Mouse (Mus musculus): Measurements from ENCODE around the gene Pard3. TPM values are rescaled to one million over a fixed set of nuclear protein-coding genes. Genes with fewer than 3 reads are reported as not detected.

Gene Pard3
- total RNA-seq, 2 experiments from 2014 or later = 24.0 to 30.0 TPM

- DNase-seq = no peak
Measured at GRCm38 (mm10) chr8:127501756-127502155, 438.1 kb downstream of the Pard3 start.

GRCm38 (mm10) chr8:127505286-127505685 is 441.6 kb downstream of the Pard3 start:
- no peak for DNase-seq

DNA sequence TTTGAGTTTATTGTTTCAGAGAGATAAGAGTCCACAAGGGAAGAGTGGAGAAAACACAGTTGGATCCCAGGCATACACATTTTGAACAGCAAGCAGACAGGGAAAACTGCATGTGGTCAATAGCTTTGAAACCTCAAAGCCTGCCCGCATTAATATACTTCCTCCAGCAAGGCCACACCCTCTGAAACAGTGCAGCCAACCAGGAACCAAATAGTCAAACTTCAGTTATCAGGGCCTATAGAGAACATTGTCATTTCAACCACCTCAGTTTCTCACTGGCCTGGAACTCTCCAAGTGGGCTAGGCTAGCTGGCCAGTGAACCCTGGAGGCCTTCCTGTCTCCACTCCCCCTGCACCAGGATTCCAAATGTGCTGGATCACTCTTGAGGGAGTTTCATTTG is 442.6 kb downstream of the Pard3 start:
- no peak for DNase-seq

GRCm38 (mm10) chr8:127511341-127511740 is 447.6 kb downstream of the Pard3 start:
- no peak for DNase-seq

DNA sequence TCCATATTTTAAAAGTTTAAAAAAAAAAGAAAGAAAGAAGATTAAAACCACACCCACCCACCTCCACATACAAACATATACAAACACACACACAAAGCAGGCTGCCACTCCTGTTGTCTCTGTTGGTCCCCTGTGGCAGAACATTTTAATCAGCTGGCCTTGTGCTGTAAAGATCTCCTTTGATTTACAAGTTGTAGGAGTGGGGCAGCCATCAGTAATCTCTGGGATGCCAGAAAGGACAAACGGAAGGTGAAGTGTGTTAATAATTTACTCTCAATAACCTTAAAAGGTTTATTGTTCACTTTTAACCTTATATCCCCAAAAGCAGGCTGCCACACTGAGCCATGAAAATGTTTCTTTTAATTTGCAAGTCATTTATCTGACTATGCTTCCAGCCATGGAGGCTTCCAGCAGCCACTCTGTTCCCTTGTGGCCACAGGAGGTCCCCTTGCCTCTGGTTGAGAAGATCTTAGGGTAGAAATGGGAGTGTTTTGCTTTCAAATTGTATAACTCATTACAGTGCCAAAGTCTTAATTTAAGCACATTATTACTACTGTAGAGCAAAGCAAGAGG is 448.4 kb downstream of the Pard3 start:
- no peak for DNase-seq

DNA sequence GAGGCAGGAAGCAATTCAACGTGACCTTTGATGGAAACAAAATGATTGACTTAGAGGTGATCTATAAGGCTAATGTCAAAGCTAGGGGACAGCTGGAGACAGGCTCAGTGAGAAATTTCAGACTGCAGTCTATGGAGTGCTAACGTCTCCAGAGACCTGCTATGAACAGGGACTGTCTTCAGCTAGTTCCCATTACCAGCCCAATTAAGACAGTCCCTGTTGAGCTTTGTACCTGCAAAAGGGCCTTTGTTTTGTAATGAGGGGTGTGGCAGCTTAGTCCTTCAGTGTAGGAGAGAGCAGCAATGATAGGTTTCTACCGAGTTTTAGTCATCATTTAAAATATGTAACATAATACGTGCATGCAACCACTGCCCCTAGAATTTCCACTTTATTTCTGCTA is 448.9 kb downstream of the Pard3 start:
- no peak for DNase-seq

DNA sequence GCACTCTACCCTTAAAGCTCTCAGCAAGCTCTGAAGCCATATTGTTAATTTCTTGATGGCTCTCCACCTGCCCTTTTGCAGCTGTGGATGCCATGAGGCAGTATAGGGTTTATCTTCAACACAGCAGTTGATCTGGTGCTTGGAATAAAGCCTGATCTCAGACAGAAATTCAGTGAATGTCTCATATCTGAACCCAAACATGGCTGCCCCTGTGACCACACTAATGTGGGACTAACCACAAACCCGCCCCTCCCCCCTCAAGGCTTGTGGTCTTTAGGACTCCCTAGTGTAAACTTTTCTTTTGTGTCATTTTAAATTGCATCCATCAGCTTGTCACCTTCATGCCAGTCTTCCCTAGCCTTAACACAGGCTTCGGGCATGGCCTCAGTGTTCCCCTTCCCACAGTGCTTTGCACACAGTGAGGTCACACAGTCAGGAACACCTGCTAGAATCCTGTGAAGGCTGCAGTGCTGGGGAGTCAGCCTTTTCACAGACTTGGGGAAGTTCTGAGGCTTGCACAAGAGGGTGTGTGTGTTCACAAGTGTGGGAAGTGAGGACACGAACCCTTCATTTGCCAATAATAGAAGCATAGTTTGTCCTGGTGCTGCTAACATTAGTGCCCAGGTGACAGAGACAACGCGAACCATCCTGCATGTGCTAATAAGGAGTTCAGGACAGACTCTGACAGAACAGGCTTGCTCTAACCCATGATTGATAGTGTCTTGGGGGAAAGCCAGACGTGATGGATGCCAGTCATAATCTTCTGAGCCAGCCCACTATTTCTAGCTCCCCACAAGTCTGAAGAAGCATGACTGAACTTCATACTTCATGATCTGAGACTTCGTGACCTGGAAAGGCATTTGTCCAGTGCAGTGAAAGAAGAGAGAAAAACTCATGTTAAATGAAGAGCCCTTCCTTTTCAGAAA is 451.4 kb downstream of the Pard3 start:
- peak; percentile 25 for DNase-seq

DNA sequence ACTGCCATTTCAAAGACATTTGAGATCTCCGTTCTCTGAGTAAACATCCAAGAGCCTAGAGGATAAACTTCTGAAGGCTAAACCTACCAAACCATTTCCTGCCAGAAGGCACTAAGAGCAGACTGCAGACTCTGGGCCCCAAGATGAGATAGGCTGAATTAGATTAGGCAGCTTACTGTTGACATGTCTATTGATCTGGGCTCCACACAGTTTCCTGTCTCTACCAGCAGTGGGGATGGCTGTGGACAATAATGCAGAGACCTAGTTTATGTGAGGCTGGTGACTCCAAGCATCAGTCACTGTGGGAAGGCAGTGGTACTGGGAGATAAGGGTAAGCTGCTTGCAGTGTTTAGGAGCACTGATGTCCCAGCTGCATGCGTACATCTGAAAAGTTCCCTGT is 452.4 kb downstream of the Pard3 start:
- no peak for DNase-seq

DNA sequence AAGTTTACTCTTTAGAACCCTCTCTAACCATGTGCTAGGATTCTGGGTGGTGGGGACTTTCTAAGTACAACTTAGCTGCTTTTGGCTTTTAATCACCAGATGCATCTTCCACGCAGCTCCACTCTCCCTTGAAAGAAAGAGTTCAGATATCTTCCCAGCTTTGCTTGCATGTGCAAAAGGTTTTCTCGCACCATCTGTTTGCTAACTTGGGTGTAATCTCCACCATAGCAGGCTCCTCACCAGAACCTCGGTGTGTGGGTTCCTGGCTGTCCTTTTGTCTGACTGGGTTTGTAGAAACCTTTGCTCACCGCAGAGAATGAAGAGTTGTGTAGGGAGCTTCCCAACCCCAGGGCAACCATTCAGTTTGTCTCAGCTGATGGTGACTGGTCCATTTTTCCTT is 462.0 kb downstream of the Pard3 start:
- DNase-seq = no peak

- no peak for DNase-seq
Measured at GRCm38 (mm10) chr8:127528315-127528714, 464.6 kb downstream of the Pard3 start.

DNA sequence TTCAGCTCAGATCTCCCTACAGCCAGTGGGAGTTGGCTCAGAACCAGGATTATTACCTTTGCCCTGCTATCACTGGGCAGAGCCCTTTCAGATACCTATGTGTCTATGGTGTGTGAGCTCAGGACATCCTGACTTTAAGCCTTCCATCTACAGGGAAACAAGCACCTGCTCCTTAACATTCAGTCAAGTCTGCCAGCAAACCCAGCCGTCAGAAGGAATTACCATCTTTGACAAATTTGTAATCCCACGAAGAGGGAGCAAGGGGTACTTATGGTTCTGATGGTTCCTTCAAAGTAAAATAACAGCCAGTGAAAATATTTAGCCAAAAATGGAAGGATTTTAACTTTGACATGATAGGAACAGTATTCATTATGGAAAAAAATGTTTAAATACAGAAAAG is 466.1 kb downstream of the Pard3 start:
- DNase-seq = no peak

DNA sequence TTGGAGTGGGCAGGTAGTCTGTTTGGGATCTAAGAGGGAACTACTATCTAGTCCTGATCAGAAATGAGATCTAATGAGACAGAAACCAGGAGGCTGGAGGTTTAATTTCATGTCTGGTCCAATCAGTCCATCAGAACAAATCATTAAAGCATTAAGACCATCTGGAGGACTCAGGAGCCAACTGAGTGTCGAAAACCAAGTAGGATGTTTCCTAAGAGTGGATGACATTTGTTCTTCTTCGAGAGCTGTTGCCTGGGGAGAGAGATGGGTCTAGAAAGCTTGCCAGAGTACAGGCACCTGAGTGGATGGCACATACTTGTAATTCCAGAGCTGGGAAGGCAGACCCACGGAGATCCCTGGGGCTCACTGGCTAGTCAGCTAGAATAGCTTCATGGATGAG is 468.2 kb downstream of the Pard3 start:
- no peak for DNase-seq

- no peak for DNase-seq
Measured at GRCm38 (mm10) chr8:127534789-127535188, 471.1 kb downstream of the Pard3 start.

DNA sequence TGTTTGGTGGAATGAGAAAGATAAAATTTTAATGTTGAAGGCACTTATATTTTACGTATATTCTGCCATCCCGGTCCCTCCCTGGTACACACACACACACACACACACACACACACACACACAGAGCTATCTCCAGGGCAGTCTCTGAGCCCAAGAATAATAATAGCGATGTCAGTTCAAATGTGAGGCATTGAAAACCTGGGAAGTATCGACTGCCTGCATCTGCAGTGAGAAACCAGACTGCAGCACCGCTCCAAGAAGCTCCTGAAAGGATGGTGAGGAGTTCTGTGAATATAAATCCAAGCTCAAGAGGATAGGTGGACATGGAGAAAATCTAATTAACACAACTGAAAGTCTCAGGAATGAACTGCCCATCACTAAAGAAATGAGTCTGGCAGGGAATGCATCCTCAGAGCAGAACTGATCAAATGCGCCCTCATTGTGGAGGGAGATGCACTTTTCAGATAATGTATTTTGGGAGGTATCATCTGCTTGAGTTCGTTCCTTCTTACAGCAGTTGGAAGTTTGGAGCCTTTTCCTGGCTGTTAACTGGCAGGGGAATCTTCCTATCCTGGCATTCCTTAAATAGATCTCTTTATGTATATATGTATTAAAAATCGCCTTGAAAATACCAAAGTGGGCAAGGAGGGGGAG is 471.6 kb downstream of the Pard3 start:
- no peak for DNase-seq

- no peak for DNase-seq
Measured at GRCm38 (mm10) chr8:127535846-127536220, 472.1 kb downstream of the Pard3 start.

GRCm38 (mm10) chr8:127539803-127540202 is 476.1 kb downstream of the Pard3 start:
- DNase-seq = no peak

DNA sequence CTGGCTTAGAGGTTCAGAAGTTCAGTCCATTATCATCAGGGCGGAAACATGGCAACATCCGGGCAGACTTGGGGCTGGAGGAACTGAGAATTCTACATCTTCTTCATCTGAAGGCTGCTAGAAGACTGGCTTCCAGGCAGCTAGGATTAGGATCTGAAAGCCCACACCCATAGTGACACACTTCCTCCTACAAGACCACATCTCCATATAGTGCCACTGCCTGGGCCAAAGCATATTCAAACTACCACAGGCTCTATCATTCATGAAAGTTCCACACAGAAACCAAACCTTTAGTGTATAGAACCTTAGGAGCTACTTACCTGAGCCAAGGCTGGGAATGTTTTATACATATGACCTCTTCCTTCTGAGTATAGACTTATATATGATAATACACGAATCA is 476.6 kb downstream of the Pard3 start:
- no peak for DNase-seq

DNA sequence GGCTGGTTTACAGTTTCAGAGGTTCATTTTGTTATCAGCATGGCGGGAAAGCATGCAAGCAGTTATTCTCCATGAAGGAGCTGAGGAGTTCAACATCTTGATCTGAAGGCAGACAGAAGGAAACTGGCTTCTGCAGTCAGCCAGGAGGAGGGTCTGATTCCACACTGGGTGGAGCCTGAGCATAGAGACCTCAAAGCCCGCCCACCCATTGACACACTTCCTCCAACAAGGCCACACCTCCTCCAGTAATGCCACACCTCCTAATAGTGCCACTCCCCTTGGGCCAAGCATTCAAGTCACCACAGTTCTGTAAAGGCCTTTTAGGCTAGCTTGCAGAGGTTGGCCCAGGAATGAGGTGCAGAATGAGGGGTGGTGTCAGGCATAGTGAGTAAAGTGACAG is 478.5 kb downstream of the Pard3 start:
- DNase-seq = no peak

DNA sequence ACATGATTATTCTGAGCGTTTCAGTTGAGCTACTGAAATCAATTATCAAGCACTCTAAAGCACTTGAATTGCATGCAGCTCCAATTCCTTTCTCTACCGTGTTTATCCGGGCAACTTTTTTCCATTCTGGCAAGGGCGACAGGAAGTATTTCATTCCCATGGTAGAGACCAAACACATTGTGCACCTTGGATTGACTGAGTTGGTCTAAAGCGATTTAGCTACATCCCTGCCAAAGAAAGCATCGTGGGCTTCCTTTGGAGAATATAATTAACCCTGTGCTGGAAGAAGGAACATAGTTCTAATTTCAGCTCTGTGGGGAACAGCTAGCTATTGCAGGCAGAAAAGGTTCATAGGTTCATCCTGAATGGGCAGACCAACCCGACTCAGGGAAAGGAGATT is 480.0 kb downstream of the Pard3 start:
- peak; percentile 17 for DNase-seq

GRCm38 (mm10) chr8:127546161-127546560 is 482.5 kb downstream of the Pard3 start:
- peak; percentile 22 for DNase-seq

GRCm38 (mm10) chr8:127550928-127551327 is 487.2 kb downstream of the Pard3 start:
- DNase-seq = no peak

GRCm38 (mm10) chr8:127552161-127552595 is 488.5 kb downstream of the Pard3 start:
- no peak for DNase-seq

GRCm38 (mm10) chr8:127552836-127553235 is 489.1 kb downstream of the Pard3 start:
- DNase-seq = no peak

Data from gastrocnemius, postnatal 25 days (tissue).